Mouse (Mus musculus): ENCODE measurements around the gene A830005F24Rik.

- TF ChIP-seq GATA1 (IDR thresholded peaks at IDR 0.05; ENCODE audit: borderline replicate concordance, low read length) = no peak
- no peak for TF ChIP-seq FLI1 (IDR thresholded peaks at IDR 0.05; ENCODE audit: low read length)
Measured at GRCm38 (mm10) chr13:48525745-48526144, 12.4 kb downstream of the A830005F24Rik start.

All from megakaryocyte, embryonic 14.5 days (primary cell).